Mouse (Mus musculus): ENCODE measurements around the gene Zc2hc1b. TPM values are rescaled to one million over a fixed set of nuclear protein-coding genes. Genes with fewer than 3 reads are reported as not detected.

Gene Zc2hc1b
- total and polyA plus RNA-seq, 2 experiments from 2014 or later: not detected

DNA sequence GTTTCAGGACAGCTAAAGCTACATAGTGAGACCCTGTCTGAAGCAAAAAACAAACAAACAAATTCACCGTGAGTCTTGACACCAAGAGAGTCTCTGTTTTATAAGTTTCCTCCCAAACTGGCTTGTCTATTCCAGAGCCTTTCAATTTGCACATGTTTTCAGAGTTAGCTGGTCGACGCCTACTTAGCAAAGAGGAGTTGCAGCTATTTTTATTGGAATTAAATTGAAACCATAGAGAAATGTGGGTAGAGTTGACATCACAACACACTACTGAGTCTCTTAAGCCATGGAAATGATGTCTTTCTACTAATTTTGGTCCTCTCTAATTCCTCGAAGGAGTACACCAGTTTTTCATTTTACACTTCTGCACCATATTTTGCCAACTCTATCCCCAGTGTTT lies 16.9 kb downstream of the Zc2hc1b start:
- TF ChIP-seq CTCF (IDR thresholded peaks at IDR 0.05; ENCODE audit: low read depth) (no peak), EP300 (IDR thresholded peaks at IDR 0.05; ENCODE audit: low read depth) (no peak)
- no peak overlapping the region for H3K27ac ChIP-seq (ENCODE audit: low read depth)
- no peaks in the 10 kb centered on the region for H3K9me3 ChIP-seq (replicated peaks; ENCODE audit: control insufficient read depth, low read length)
- DNase-seq (ENCODE audit: low spot score) (no peak), ATAC-seq (ENCODE audit: insufficient read depth, low read depth) (no peak)
- no peaks in the 10 kb centered on the region for H3K27me3 ChIP-seq (ENCODE audit: control insufficient read depth, insufficient read depth, low read length)
- no peak overlapping the region for H3K4me3 ChIP-seq (ENCODE audit: low read depth, low read length)
- H3K36me3 ChIP-seq (replicated peaks; ENCODE audit: control insufficient read depth, insufficient read depth, low read length): no peaks in the 10 kb centered on the region
- H3K9ac ChIP-seq (replicated peaks; ENCODE audit: low read depth, low read length): no peak overlapping the region
- H3K4me1 ChIP-seq (ENCODE audit: control insufficient read depth, insufficient read depth): no peaks in the 10 kb centered on the region; the same call in 1 of the 2 replicates
- H3K4me2 ChIP-seq (ENCODE audit: low read depth, low read length): no peak overlapping the region
- WGBS: 89% methylated on average over 4 of the region's 4 CpGs

DNA sequence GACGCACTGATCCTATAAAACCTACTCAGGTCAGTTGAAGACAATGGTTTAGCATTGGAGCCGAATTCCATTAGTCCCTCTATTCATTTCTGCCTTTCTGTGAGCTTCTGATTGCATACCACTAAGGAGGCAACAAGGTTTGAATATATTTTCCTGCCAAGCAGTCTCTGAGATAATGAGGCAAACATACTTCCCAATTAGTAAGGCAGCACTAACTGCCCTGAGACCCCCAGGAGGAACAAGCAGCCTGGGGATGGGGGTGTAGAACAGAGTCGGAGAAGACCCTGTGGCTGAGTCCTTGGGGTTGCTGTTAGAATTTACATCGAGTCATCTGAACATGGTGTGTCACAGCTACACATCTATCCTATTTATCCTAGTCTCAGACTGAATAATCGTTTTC lies 22.4 kb downstream of the Zc2hc1b start:
- Histone ChIP-seq H3K4me3 (ENCODE audit: low read depth, low read length) (no peak overlapping the region), H3K27me3 (ENCODE audit: control insufficient read depth, insufficient read depth, low read length) (no peaks in the 10 kb centered on the region), H3K27ac (ENCODE audit: low read depth) (no peak overlapping the region), H3K9me3 (replicated peaks; ENCODE audit: control insufficient read depth, low read length) (no peaks in the 10 kb centered on the region), H3K36me3 (replicated peaks; ENCODE audit: control insufficient read depth, insufficient read depth, low read length) (no peaks in the 10 kb centered on the region), H3K9ac (replicated peaks; ENCODE audit: low read depth, low read length) (no peak overlapping the region), H3K4me2 (ENCODE audit: low read depth, low read length) (no peak overlapping the region), H3K4me1 (ENCODE audit: control insufficient read depth, insufficient read depth) (no peaks in the 10 kb centered on the region)
- DNase-seq (ENCODE audit: low spot score) (no peak), ATAC-seq (ENCODE audit: insufficient read depth, low read depth) (no peak)
- 85% methylated on average over 5 of the region's 5 CpGs for WGBS
- TF ChIP-seq EP300 (IDR thresholded peaks at IDR 0.05; ENCODE audit: low read depth) (no peak), CTCF (IDR thresholded peaks at IDR 0.05; ENCODE audit: low read depth) (no peak)

DNA sequence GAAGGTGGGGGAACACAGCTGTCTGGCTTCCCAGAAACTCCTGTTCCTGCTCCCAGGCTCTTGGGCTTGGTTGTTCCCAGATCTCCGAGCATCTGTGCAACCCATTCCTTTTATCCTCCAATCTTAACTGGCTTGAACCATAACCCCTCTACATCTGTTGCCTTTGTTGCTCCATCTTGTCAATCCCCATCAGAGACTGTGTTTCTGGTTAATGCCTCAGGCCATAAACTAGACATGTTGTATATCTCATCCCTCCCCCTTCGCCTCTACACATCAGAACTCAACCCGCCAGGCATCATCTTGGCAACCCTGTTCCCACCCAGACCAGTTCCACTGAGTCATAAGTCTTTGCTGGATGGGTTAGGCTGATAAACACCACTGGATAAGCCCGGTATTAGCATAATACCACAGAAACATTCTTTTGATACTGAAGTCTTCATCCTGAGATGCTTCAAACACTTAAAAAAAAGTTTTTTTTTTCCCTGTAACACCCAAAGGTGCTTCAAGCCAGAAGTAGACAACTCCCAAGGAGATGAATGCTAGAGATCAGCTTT lies 24.9 kb downstream of the Zc2hc1b start:
- Histone ChIP-seq H3K36me3 (replicated peaks; ENCODE audit: control insufficient read depth, insufficient read depth, low read length) (no peaks in the 10 kb centered on the region), H3K9ac (replicated peaks; ENCODE audit: low read depth, low read length) (no peak overlapping the region), H3K4me1 (ENCODE audit: control insufficient read depth, insufficient read depth) (no peaks in the 10 kb centered on the region), H3K9me3 (replicated peaks; ENCODE audit: control insufficient read depth, low read length) (no peaks in the 10 kb centered on the region), H3K27ac (ENCODE audit: low read depth) (no peak overlapping the region), H3K27me3 (ENCODE audit: control insufficient read depth, insufficient read depth, low read length) (no peaks in the 10 kb centered on the region), H3K4me3 (ENCODE audit: low read depth, low read length) (no peak overlapping the region), H3K4me2 (ENCODE audit: low read depth, low read length) (no peak overlapping the region)
- ATAC-seq (ENCODE audit: insufficient read depth, low read depth): no peak
- TF ChIP-seq CTCF (IDR thresholded peaks at IDR 0.05; ENCODE audit: low read depth) (no peak), EP300 (IDR thresholded peaks at IDR 0.05; ENCODE audit: low read depth) (no peak)
- 89% methylated on average over 4 of the region's 4 CpGs for WGBS
- DNase-seq (ENCODE audit: low spot score): no peak

DNA sequence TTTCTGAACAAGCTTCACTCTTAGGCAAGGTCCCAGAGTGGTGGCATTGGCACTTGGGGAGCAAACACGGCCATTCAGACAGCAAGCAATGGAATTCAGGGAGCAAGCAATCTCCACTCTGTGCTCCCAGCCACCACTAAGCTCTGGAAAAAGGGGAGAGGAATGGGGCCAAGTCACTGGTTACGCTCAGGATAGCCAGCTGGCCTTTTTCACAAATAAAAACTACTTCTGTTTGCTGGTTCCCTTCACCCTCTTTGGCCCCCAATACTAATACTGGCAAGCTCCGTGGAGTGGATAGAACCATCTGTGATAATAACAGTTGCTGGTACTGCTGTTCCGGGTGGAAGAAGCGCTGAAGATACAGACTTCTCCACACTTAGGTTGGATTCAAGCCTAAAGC lies 26.5 kb downstream of the Zc2hc1b start:
- ATAC-seq (ENCODE audit: insufficient read depth, low read depth) (no peak), DNase-seq (ENCODE audit: low spot score) (no peak)
- WGBS: 66% methylated on average over 5 of the region's 5 CpGs

DNA sequence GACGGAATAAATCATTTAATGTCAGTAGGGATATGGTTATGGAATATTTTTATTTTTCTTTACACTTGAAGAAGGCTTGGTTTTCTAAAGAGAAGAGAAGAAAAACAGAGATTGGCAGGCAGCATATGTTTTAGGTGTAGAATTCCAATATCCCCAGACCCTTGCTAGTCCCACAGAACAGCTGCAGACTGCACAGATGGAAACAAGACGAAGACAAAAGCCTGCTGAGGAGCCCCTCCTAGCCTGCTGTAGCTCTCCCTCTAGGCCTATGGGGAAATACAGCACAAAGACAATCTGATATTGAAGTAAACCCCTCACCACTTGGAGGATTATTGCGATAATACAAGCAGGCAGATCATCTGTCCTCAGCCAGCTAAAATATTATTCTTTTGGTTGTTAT lies 27.4 kb downstream of the Zc2hc1b start:
- TF ChIP-seq EP300 (IDR thresholded peaks at IDR 0.05; ENCODE audit: low read depth) (no peak), CTCF (IDR thresholded peaks at IDR 0.05; ENCODE audit: low read depth) (no peak)
- no peak overlapping the region for H3K9ac ChIP-seq (replicated peaks; ENCODE audit: low read depth, low read length)
- no peaks in the 10 kb centered on the region for H3K4me1 ChIP-seq (ENCODE audit: control insufficient read depth, insufficient read depth)
- 77% methylated on average over 3 of the region's 3 CpGs for WGBS
- no peaks in the 10 kb centered on the region for H3K27me3 ChIP-seq (ENCODE audit: control insufficient read depth, insufficient read depth, low read length)
- no peak for DNase-seq (ENCODE audit: low spot score)
- H3K4me3 ChIP-seq (ENCODE audit: low read depth, low read length): no peak overlapping the region
- no peak for ATAC-seq (ENCODE audit: insufficient read depth, low read depth)
- no peaks in the 10 kb centered on the region for H3K9me3 ChIP-seq (replicated peaks; ENCODE audit: control insufficient read depth, low read length)
- no peak overlapping the region for H3K4me2 ChIP-seq (ENCODE audit: low read depth, low read length)
- H3K27ac ChIP-seq (ENCODE audit: low read depth): no peak overlapping the region
- no peaks in the 10 kb centered on the region for H3K36me3 ChIP-seq (replicated peaks; ENCODE audit: control insufficient read depth, insufficient read depth, low read length)

More for the DNA sequence above, 26.5 kb downstream of the Zc2hc1b start:
- H3K4me3 ChIP-seq (ENCODE audit: low read depth, low read length): no peak overlapping the region
- H3K9me3 ChIP-seq (replicated peaks; ENCODE audit: control insufficient read depth, low read length): no peaks in the 10 kb centered on the region
- H3K36me3 ChIP-seq (replicated peaks; ENCODE audit: control insufficient read depth, insufficient read depth, low read length): no peaks in the 10 kb centered on the region
- TF ChIP-seq CTCF (IDR thresholded peaks at IDR 0.05; ENCODE audit: low read depth): no peak
- H3K4me1 ChIP-seq (ENCODE audit: control insufficient read depth, insufficient read depth): no peaks in the 10 kb centered on the region
- H3K27me3 ChIP-seq (ENCODE audit: control insufficient read depth, insufficient read depth, low read length): no peaks in the 10 kb centered on the region
- no peak overlapping the region for H3K27ac ChIP-seq (ENCODE audit: low read depth)
- no peak overlapping the region for H3K9ac ChIP-seq (replicated peaks; ENCODE audit: low read depth, low read length)
- H3K4me2 ChIP-seq (ENCODE audit: low read depth, low read length): no peak overlapping the region

DNA sequence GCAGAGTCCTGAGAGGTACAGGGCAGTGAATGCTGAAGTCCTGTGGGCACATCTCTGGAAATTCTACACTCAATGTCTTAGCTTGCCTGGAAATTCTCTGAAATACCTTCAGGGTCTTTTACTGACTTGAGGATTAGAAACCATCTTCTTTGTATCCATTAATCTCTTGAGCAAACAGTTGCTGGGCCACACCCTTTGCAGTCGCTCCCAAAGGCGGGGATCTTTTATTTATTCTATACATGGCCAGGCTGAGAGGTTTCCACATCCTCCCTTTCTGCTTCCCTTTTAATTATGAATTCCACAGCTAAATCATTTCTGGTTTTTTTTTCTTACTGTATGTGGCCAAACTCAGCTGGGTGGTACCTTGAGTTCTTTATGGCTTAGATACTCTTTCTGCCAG lies 37.4 kb downstream of the Zc2hc1b start:
- ATAC-seq (ENCODE audit: insufficient read depth, low read depth) (no peak), DNase-seq (ENCODE audit: low spot score) (no peak)
- no peak overlapping the region for H3K27ac ChIP-seq (ENCODE audit: low read depth)
- 65% methylated on average over 2 of the region's 2 CpGs for WGBS
- TF ChIP-seq CTCF (IDR thresholded peaks at IDR 0.05; ENCODE audit: low read depth) (no peak), EP300 (IDR thresholded peaks at IDR 0.05; ENCODE audit: low read depth) (no peak)
- H3K4me2 ChIP-seq (ENCODE audit: low read depth, low read length): no peak overlapping the region
- H3K9ac ChIP-seq (replicated peaks; ENCODE audit: low read depth, low read length): no peak overlapping the region
- H3K4me1 ChIP-seq (ENCODE audit: control insufficient read depth, insufficient read depth): peaks cover 8% of the 10 kb centered on the region; the same call in 1 of the 2 replicates
- H3K36me3 ChIP-seq (replicated peaks; ENCODE audit: control insufficient read depth, insufficient read depth, low read length): no peaks in the 10 kb centered on the region
- no peaks in the 10 kb centered on the region for H3K9me3 ChIP-seq (replicated peaks; ENCODE audit: control insufficient read depth, low read length)
- H3K4me3 ChIP-seq (ENCODE audit: low read depth, low read length): no peak overlapping the region
- H3K27me3 ChIP-seq (ENCODE audit: control insufficient read depth, insufficient read depth, low read length): no peaks in the 10 kb centered on the region
